Mouse (Mus musculus) embryo, embryonic 10 days (tissue): ENCODE results near the gene Gm28372.

ENCODE experiments used
- DNase-seq: peaks from one replicate; pipeline ENCODE4 v3.0.0-alpha.2; 2015; ENCODE audit warnings: low spot score

Gm28372 gene

DNA sequence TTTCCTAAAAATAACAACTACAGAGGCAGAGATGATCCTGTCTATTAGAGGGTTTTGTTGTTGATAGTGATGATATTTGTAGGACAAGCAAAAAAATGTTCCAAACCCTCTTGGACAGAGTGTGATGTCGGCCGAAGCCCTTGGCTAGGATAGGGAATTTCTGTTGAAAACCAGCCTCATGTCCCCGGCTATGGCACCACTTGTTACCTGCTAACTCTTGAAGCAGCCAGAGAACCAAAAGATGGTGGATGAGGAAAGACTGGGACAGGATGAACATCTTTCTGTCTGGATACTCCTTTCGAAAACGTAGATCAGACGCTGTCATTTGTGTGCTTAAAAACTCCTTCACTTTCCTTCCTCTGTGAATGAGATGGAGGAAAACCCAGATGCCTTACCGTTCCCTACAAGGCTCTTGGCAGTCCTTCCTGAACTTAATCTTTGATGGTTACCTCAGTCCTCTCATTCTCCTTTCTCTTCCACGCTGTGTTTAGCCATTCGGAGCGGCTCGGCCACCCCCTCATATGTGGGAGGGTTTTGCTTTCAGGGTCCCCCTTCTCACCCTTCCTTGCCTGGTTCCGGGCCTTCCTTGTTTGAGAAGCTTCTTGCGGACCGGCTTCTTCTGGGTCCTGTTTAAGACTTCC lies 46.2 kb downstream of the Gm28372 start:
- DNase-seq = no peak

DNA sequence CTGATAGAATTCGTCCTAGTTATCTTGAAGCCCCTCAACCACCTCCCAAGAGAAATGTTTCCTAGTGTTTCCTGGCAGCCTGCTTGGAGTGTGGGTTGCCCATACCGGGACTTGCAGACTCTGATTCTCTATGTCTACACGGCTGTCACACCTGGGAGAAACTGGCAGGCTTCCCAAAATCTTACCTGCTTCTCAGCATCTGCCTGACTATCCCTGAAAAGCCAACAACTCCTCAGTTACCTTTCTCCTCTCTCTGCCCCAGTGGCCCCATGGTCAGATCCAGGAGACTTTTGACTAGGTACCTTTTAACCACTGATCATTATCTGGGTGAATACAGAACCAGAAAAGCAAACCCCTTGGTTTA lies 46.7 kb downstream of the Gm28372 start:
- DNase-seq = no peak

DNA sequence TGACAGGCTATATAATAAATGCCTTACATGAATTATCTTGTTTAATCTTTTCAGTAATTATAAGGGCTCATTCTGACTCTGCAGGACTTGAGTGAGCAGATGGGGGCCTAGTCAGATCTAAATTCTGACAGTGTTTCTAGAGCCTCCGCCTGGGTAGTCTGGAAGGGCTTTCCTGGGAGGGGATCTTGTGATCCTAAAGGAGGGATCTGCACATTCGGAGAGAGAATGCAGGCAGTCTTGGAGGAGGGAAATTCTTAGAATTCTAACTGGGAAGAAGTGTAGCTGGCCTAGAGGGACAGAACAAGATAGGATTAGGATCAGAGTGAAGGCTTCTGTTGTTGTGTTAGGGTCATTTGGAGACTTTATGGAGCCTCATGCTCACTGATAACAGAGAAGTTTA lies 47.2 kb downstream of the Gm28372 start:
- no peak for DNase-seq

DNA sequence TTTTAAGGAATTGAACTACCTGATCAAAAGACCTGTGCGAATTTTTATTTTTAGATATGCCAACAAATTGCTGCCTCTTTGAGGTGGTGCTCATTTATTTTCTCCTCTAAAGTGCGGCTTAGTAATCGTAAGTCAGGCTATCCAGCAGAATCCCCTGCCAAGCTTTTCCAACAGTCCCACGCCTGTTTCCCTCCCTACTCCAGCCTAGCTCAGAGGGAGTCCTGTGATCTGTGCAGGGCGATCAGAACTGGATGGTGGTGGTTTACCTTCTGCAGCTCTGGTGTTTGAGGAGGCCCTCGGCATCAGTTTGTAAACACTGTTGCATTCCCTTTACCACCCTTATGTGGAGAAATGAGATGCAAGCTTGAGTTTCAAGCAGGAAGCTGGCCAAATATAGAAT lies 48.4 kb downstream of the Gm28372 start:
- DNase-seq = no peak

DNA sequence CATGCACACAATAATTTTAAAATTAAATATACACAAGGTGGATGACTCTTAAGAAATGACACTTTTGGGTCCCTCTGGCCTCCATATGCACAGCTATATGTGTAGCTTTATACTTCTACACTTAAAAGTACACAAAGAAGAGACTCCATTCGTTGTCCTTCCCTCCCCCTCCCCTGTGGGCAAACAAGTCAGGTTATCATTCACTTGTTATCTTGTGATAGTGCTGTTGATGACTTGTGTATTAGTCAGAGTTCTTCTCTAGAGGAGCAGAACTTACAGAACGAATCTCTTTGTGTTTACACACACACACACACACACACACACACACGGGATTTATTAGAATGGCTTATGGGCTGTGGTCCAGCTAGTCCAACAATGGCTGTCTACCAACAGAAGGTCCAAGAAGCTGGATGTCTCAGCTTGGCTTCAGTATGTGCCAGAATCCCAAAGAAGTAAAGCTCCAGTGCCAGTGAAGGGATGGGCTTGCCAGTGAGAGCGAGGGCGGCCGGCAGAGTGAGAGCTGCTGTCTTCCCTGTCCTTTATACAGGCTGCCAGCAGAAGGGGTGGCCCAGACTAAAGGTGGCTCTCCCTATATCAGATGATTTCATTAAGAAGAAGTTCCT lies 49.8 kb downstream of the Gm28372 start:
- no peak for DNase-seq
